Mouse (Mus musculus) layer of hippocampus, adult 2 months (tissue): ENCODE results near the gene Gm21970. TPM values are rescaled to one million over a fixed set of nuclear protein-coding genes. Genes with fewer than 3 reads are reported as not detected.
A peak's percentile ranks its signal among the peaks of the same experiment; 100 is the strongest.

Experiments used
- DNase-seq, 2 experiments: peaks; one replicate each; pipeline ENCODE4 v3.0.0; 2022; ENCODE audit warnings: low spot score in 2 of 2
- H3K27ac ChIP-seq: fragments of 200-600 bp; 2 replicates; pipeline ENCODE4 v1.8.1; 2022
- H3K4me3 ChIP-seq: fragments of 200-600 bp; 2 replicates; pipeline ENCODE4 v1.8.1; 2022; ENCODE audit warnings: mild to moderate bottlenecking
- CTCF ChIP-seq: fragments of 200-600 bp; conservative IDR thresholded peaks from 2 replicates; pipeline ENCODE4 v1.8.1; 2022; ENCODE audit warnings: antibody characterized with exemption, mild to moderate bottlenecking, moderate library complexity
- total RNA-seq, 2 experiments: library from RNA; stranded (reverse); gene quantifications; 2 replicates each; pipeline ENCODE4 v1.2.3; 2021

Gm21970 gene
- total RNA-seq, 2 experiments from 2014 or later: not detected

- Histone ChIP-seq H3K4me3 (peak overlapping the region; percentile 8; the same call in 1 of the 2 replicates), H3K27ac (peak overlapping the region; percentile 80)
- no peak for TF ChIP-seq CTCF
- DNase-seq: no peak
Measured at GRCm38 (mm10) chr16:91378431-91378986, 13.0 kb upstream of the Gm21970 start.

DNA sequence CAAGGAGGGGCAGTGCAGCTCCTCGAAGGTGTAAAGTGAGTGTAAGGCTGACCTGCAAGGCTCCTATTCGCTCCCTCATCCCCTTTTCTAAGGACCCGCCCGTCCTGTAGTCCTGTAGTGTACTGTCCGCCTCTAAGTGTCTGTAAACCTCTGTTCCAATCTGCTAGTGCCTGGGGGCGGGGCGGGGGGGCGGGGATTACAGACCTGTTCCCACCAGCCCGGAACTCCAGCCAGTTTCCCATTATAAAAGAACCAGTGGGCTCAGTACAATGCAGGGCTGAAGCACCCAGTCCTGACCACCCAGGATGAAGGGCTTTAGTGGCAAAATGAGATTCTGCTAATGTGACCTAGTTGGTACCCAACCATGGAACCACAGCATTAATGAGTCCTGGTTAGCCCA lies 12.5 kb upstream of the Gm21970 start:
- peak overlapping the region; percentile 80 for H3K27ac ChIP-seq
- no peak for DNase-seq
- no peak for TF ChIP-seq CTCF
- no peak overlapping the region for H3K4me3 ChIP-seq

DNA sequence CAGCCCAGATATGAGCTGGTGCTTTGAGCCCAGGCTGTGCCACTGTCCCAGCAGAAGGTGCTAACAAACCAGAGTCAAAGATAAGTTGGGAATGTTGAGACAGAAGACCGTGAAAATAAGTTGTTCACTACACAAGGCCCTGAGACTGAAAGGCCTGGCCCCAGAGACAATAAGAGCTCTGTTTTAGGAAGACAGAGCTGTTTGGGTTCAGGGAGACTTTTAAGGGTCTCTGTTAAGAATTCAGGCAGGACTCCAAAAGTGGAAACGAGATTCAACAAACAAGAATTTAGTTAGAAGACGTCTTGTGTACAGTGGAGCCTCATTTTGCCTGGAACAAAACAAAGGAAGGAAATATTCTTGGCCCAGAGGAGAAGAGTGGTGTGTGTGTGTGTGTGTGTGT lies 12.1 kb upstream of the Gm21970 start:
- no peak for TF ChIP-seq CTCF
- no peak for DNase-seq
- Histone ChIP-seq H3K4me3 (no peak overlapping the region), H3K27ac (peak overlapping the region; percentile 80)

DNA sequence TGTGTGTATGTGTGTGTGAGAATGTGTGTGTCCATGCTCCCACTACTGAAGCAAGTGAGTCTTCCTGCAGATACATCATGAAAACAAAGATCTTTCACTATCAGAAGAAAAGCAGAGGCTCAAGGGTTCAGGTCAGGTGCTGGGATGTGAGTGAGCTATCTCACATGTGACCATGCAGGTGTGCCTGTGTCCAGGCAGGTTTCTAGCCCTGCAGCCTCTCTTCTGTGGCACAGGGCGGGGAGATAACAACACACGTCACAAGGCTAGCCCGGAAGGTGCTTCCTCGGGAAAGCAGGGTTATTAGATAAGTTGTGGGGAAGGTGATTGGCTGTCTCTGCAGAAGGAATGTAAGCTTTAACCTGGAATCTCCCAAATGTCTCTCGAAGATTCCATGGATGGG lies 11.4 kb upstream of the Gm21970 start:
- no peak for DNase-seq
- Histone ChIP-seq H3K27ac (peak overlapping the region; percentile 43; the same call in 1 of the 2 replicates), H3K4me3 (no peak overlapping the region)
- no peak for TF ChIP-seq CTCF

DNA sequence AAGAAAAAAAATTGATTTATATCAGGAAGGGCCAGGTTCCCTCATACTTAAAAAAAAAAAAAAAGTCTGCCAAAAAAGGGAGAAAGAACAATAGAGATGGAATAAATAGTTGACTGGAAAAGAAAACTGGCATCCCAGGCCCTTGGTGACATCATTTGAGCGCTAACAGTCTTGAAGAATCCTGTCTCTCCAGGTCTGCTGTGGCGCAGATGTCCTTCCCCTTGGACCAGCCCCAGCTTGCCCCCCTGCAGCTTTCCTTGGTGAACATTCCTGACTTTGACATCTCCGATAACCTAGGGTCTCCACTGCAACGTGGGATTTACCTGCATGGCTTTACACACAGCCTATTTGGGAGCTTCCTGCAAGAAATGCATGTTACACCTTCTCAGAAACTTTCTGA lies 9.9 kb upstream of the Gm21970 start:
- H3K4me3 ChIP-seq: no peak overlapping the region
- no peak overlapping the region for H3K27ac ChIP-seq
- TF ChIP-seq CTCF: no peak
- no peak for DNase-seq

- no peak for DNase-seq
- TF ChIP-seq CTCF: no peak
- Histone ChIP-seq H3K27ac (no peak overlapping the region), H3K4me3 (no peak overlapping the region)
Measured at GRCm38 (mm10) chr16:91382261-91382790, 9.2 kb upstream of the Gm21970 start.

GRCm38 (mm10) chr16:91384221-91384620 lies 7.3 kb upstream of the Gm21970 start:
- Histone ChIP-seq H3K4me3 (no peak overlapping the region), H3K27ac (no peak overlapping the region)
- no peak for TF ChIP-seq CTCF
- no peak for DNase-seq

DNA sequence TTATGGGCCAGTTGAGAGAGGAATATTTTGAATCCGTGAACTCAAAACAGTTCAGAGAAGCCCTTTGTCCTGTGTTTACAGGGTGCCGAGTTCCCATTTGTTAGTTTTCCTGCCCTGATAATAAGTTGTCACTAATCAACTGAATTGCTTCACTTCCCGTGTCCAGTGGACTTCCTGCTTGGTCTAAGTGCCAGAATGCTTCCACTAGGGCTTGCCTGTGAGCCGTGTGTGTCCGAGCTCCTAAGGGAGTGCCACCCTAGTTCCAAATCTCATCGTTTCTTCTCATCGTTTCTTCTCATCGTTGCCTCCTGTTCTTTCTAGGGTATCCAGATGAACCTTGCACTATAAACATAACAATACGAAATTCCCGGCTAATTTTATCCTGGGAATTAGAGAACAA lies 5.9 kb upstream of the Gm21970 start:
- Histone ChIP-seq H3K4me3 (no peak overlapping the region), H3K27ac (peak overlapping the region; percentile 55; the same call in 1 of the 2 replicates)
- 0 out of 2 replicates have a peak, but pooled peaks have one; percentile 23 for TF ChIP-seq CTCF
- no peak for DNase-seq

- Histone ChIP-seq H3K27ac (0 out of 2 replicates have a peak overlapping the region, but pooled peaks have one; percentile 7), H3K4me3 (no peak overlapping the region)
- no peak for TF ChIP-seq CTCF
- DNase-seq: no peak
Measured at GRCm38 (mm10) chr16:91386419-91387120, 5.0 kb upstream of the Gm21970 start.

- TF ChIP-seq CTCF: no peak
- H3K27ac ChIP-seq: no peak overlapping the region
- DNase-seq: no peak
Measured at GRCm38 (mm10) chr16:91387121-91387486, 4.4 kb upstream of the Gm21970 start.

GRCm38 (mm10) chr16:91390100-91390499 lies 1.4 kb upstream of the Gm21970 start:
- DNase-seq: no peak
- H3K27ac ChIP-seq: no peak overlapping the region
- H3K4me3 ChIP-seq: no peak overlapping the region
- peak; percentile 74 for TF ChIP-seq CTCF

More at GRCm38 (mm10) chr16:91387121-91387486, 4.4 kb upstream of the Gm21970 start:
- H3K4me3 ChIP-seq: no peak overlapping the region

- no peak overlapping the region for H3K4me3 ChIP-seq
- TF ChIP-seq CTCF: no peak
- no peak for DNase-seq
- H3K27ac ChIP-seq: no peak overlapping the region
Measured at GRCm38 (mm10) chr16:91394826-91395410, 3.4 kb downstream of the Gm21970 start.

GRCm38 (mm10) chr16:91395633-91396392 lies 4.3 kb downstream of the Gm21970 start:
- Histone ChIP-seq H3K27ac (no peak overlapping the region), H3K4me3 (no peak overlapping the region)
- no peak for TF ChIP-seq CTCF
- DNase-seq: peak; percentile 22 to 45
